Mouse (Mus musculus): ENCODE measurements around the gene Agl.
A peak's percentile ranks its signal among the peaks of the same experiment; 100 is the strongest.
"Not testable (repeated sequence)": the region's sequence is repeated elsewhere in the genome, so short reads cannot be mapped to it uniquely, and the experiment has no call there.

Agl gene

GRCm38 (mm10) chr3:116785820-116786219 is 22.1 kb downstream of the Agl start:
- Histone ChIP-seq H3K36me3 (ENCODE audit: insufficient read depth, low read length) (peaks cover 45% of the 10 kb centered on the region), H3K9me3 (ENCODE audit: low read length) (no peaks in the 10 kb centered on the region), H3K4me3 (replicated peaks; ENCODE audit: low read length) (no peak overlapping the region), H3K27me3 (ENCODE audit: insufficient read depth, low read length) (no peaks in the 10 kb centered on the region), H3K4me1 (replicated peaks; ENCODE audit: low read depth, low read length) (no peaks in the 10 kb centered on the region)
- no peak for TF ChIP-seq NANOG (IDR thresholded peaks at IDR 0.05; ENCODE audit: borderline replicate concordance, low read length)
- no peak for TF ChIP-seq POU5F1 (IDR thresholded peaks at IDR 0.05; ENCODE audit: borderline replicate concordance, low read length)
- TF ChIP-seq CTCF (conservative IDR thresholded peaks at IDR 0.05; ENCODE audit: low read length): no peak

- Histone ChIP-seq H3K36me3 (ENCODE audit: insufficient read depth, low read length) (peaks cover 51% of the 10 kb centered on the region), H3K4me3 (replicated peaks; ENCODE audit: low read length) (no peak overlapping the region), H3K4me1 (replicated peaks; ENCODE audit: low read depth, low read length) (no peaks in the 10 kb centered on the region), H3K9me3 (ENCODE audit: low read length) (no peaks in the 10 kb centered on the region), H3K27me3 (ENCODE audit: insufficient read depth, low read length) (no peaks in the 10 kb centered on the region)
- no peak for TF ChIP-seq CTCF (conservative IDR thresholded peaks at IDR 0.05; ENCODE audit: low read length)
- TF ChIP-seq POU5F1 (IDR thresholded peaks at IDR 0.05; ENCODE audit: borderline replicate concordance, low read length): no peak
- TF ChIP-seq NANOG (IDR thresholded peaks at IDR 0.05; ENCODE audit: borderline replicate concordance, low read length): no peak
Observed at GRCm38 (mm10) chr3:116784811-116785210, 23.2 kb downstream of the Agl start.

- Histone ChIP-seq H3K4me3 (replicated peaks; ENCODE audit: low read length) (no peak overlapping the region), H3K4me1 (replicated peaks; ENCODE audit: low read depth, low read length) (no peaks in the 10 kb centered on the region), H3K9me3 (ENCODE audit: low read length) (no peaks in the 10 kb centered on the region), H3K27me3 (ENCODE audit: insufficient read depth, low read length) (no peaks in the 10 kb centered on the region), H3K36me3 (ENCODE audit: insufficient read depth, low read length) (peaks cover 53% of the 10 kb centered on the region)
- TF ChIP-seq POU5F1 (IDR thresholded peaks at IDR 0.05; ENCODE audit: borderline replicate concordance, low read length) (no peak), NANOG (IDR thresholded peaks at IDR 0.05; ENCODE audit: borderline replicate concordance, low read length) (no peak), CTCF (conservative IDR thresholded peaks at IDR 0.05; ENCODE audit: low read length) (no peak)
Observed at GRCm38 (mm10) chr3:116784290-116784689, 23.7 kb downstream of the Agl start.

GRCm38 (mm10) chr3:116776961-116777360 is 31.0 kb downstream of the Agl start:
- Histone ChIP-seq H3K27me3 (ENCODE audit: insufficient read depth, low read length) (no peaks in the 10 kb centered on the region), H3K9me3 (ENCODE audit: low read length) (no peaks in the 10 kb centered on the region)
- no peak for TF ChIP-seq POU5F1 (IDR thresholded peaks at IDR 0.05; ENCODE audit: borderline replicate concordance, low read length)
- no peak for TF ChIP-seq NANOG (IDR thresholded peaks at IDR 0.05; ENCODE audit: borderline replicate concordance, low read length)
- no peak for TF ChIP-seq CTCF (conservative IDR thresholded peaks at IDR 0.05; ENCODE audit: low read length)

GRCm38 (mm10) chr3:116773836-116774235 is 34.1 kb downstream of the Agl start:
- Histone ChIP-seq H3K4me3 (replicated peaks; ENCODE audit: low read length) (peak overlapping the region; percentile 56), H3K36me3 (ENCODE audit: insufficient read depth, low read length) (peaks cover 47% of the 10 kb centered on the region), H3K9me3 (ENCODE audit: low read length) (no peaks in the 10 kb centered on the region), H3K4me1 (replicated peaks; ENCODE audit: low read depth, low read length) (peaks cover 18% of the 10 kb centered on the region; the same call in 1 of the 2 replicates), H3K27me3 (ENCODE audit: insufficient read depth, low read length) (no peaks in the 10 kb centered on the region)
- TF ChIP-seq CTCF (conservative IDR thresholded peaks at IDR 0.05; ENCODE audit: low read length): no peak
- no peak for TF ChIP-seq NANOG (IDR thresholded peaks at IDR 0.05; ENCODE audit: borderline replicate concordance, low read length)
- TF ChIP-seq POU5F1 (IDR thresholded peaks at IDR 0.05; ENCODE audit: borderline replicate concordance, low read length): no peak

More at GRCm38 (mm10) chr3:116776961-116777360, 31.0 kb downstream of the Agl start:
- Histone ChIP-seq H3K4me3 (replicated peaks; ENCODE audit: low read length) (no peak overlapping the region), H3K36me3 (ENCODE audit: insufficient read depth, low read length) (peaks cover 56% of the 10 kb centered on the region), H3K4me1 (replicated peaks; ENCODE audit: low read depth, low read length) (peaks cover 18% of the 10 kb centered on the region; the same call in 1 of the 2 replicates)

GRCm38 (mm10) chr3:116771597-116771996 is 36.4 kb downstream of the Agl start:
- TF ChIP-seq NANOG (IDR thresholded peaks at IDR 0.05; ENCODE audit: borderline replicate concordance, low read length) (no peak), POU5F1 (IDR thresholded peaks at IDR 0.05; ENCODE audit: borderline replicate concordance, low read length) (no peak), CTCF (conservative IDR thresholded peaks at IDR 0.05; ENCODE audit: low read length) (peak; percentile 11; the same call in 1 of the 2 replicates)
- Histone ChIP-seq H3K36me3 (ENCODE audit: insufficient read depth, low read length) (peaks cover 27% of the 10 kb centered on the region), H3K9me3 (ENCODE audit: low read length) (no peaks in the 10 kb centered on the region), H3K4me1 (replicated peaks; ENCODE audit: low read depth, low read length) (peaks cover 11% of the 10 kb centered on the region), H3K27me3 (ENCODE audit: insufficient read depth, low read length) (no peaks in the 10 kb centered on the region), H3K4me3 (replicated peaks; ENCODE audit: low read length) (no peak overlapping the region)

- peak; percentile 76 for TF ChIP-seq CTCF (conservative IDR thresholded peaks at IDR 0.05; ENCODE audit: low read length)
- not testable (repeated sequence) for H3K9me3 ChIP-seq (ENCODE audit: low read length); H3K4me1 ChIP-seq (replicated peaks; ENCODE audit: low read depth, low read length); H3K27me3 ChIP-seq (ENCODE audit: insufficient read depth, low read length); H3K4me3 ChIP-seq (replicated peaks; ENCODE audit: low read length)
- peaks cover 15% of the 10 kb centered on the region; the same call in 1 of the 2 replicates for H3K36me3 ChIP-seq (ENCODE audit: insufficient read depth, low read length)
Observed at GRCm38 (mm10) chr3:116766963-116767362, 41.0 kb downstream of the Agl start.

- Histone ChIP-seq H3K36me3 (ENCODE audit: insufficient read depth, low read length) (peaks cover 22% of the 10 kb centered on the region), H3K4me3 (replicated peaks; ENCODE audit: low read length) (no peak overlapping the region), H3K4me1 (replicated peaks; ENCODE audit: low read depth, low read length) (peaks cover 18% of the 10 kb centered on the region), H3K9me3 (ENCODE audit: low read length) (no peaks in the 10 kb centered on the region), H3K27me3 (ENCODE audit: insufficient read depth, low read length) (no peaks in the 10 kb centered on the region)
- TF ChIP-seq POU5F1 (IDR thresholded peaks at IDR 0.05; ENCODE audit: borderline replicate concordance, low read length) (no peak), CTCF (conservative IDR thresholded peaks at IDR 0.05; ENCODE audit: low read length) (no peak), NANOG (IDR thresholded peaks at IDR 0.05; ENCODE audit: borderline replicate concordance, low read length) (no peak)
Observed at GRCm38 (mm10) chr3:116752818-116753217, 55.1 kb downstream of the Agl start.

GRCm38 (mm10) chr3:116751191-116751860 is 56.6 kb downstream of the Agl start:
- Histone ChIP-seq H3K36me3 (ENCODE audit: insufficient read depth, low read length) (peaks cover 10% of the 10 kb centered on the region; the same call in 1 of the 2 replicates), H3K27me3 (ENCODE audit: insufficient read depth, low read length) (no peaks in the 10 kb centered on the region)
- TF ChIP-seq CTCF (conservative IDR thresholded peaks at IDR 0.05; ENCODE audit: low read length) (peak; percentile 47), NANOG (IDR thresholded peaks at IDR 0.05; ENCODE audit: borderline replicate concordance, low read length) (no peak)

More at GRCm38 (mm10) chr3:116751191-116751860, 56.6 kb downstream of the Agl start:
- Histone ChIP-seq H3K4me3 (replicated peaks; ENCODE audit: low read length) (no peak overlapping the region), H3K9me3 (ENCODE audit: low read length) (no peaks in the 10 kb centered on the region), H3K4me1 (replicated peaks; ENCODE audit: low read depth, low read length) (peaks cover 18% of the 10 kb centered on the region)
